Mouse (Mus musculus): ENCODE results near the gene Prph. TPM values are rescaled to one million over a fixed set of nuclear protein-coding genes. Genes with fewer than 3 reads are reported as not detected.

Gene Prph
- polyA plus RNA-seq, 1 experiment: 11.5 TPM

GRCm38 (mm10) chr15:99055511-99055961 lies 562 bp downstream of the Prph start:
- H3K27ac ChIP-seq (ENCODE audit: insufficient read depth, low read length): no peak overlapping the region

GRCm38 (mm10) chr15:99056332-99056731 lies 1.4 kb downstream of the Prph start:
- Histone ChIP-seq H3K36me3 (ENCODE audit: control insufficient read depth, insufficient read depth, low read length, poor library complexity, severe bottlenecking) (no peaks in the 10 kb centered on the region), H3K27ac (ENCODE audit: insufficient read depth, low read length) (no peak overlapping the region), H3K4me3 (ENCODE audit: low read depth, low read length) (peak overlapping the region; percentile 62), H3K9me3 (replicated peaks; ENCODE audit: control insufficient read depth, insufficient read depth, low read length, poor library complexity, severe bottlenecking) (no peaks in the 10 kb centered on the region), H3K9ac (ENCODE audit: low read depth, poor library complexity, severe bottlenecking) (no peak overlapping the region), H3K4me1 (ENCODE audit: control insufficient read depth, insufficient read depth, low read length) (peaks cover 2% of the 10 kb centered on the region), H3K27me3 (ENCODE audit: control insufficient read depth, insufficient read depth, low read length, poor library complexity, severe bottlenecking) (0 out of 2 replicates have a peak, but pooled peaks cover 2% of the 10 kb centered on the region)
- peak; percentile 82 for TF ChIP-seq CTCF (IDR thresholded peaks at IDR 0.05; ENCODE audit: low read depth, low read length)
- TF ChIP-seq EP300 (IDR thresholded peaks at IDR 0.05; ENCODE audit: insufficient read depth, low read depth, low read length): peak; percentile 52; the same call in 1 of the 2 replicates
- no peak for TF ChIP-seq POLR2A (IDR thresholded peaks at IDR 0.05; ENCODE audit: insufficient read depth, low read length)

More at GRCm38 (mm10) chr15:99055511-99055961, 562 bp downstream of the Prph start:
- H3K9me3 ChIP-seq (replicated peaks; ENCODE audit: control insufficient read depth, insufficient read depth, low read length, poor library complexity, severe bottlenecking): no peaks in the 10 kb centered on the region
- H3K27me3 ChIP-seq (ENCODE audit: control insufficient read depth, insufficient read depth, low read length, poor library complexity, severe bottlenecking): 0 out of 2 replicates have a peak, but pooled peaks cover 2% of the 10 kb centered on the region
- H3K36me3 ChIP-seq (ENCODE audit: control insufficient read depth, insufficient read depth, low read length, poor library complexity, severe bottlenecking): no peaks in the 10 kb centered on the region
- H3K9ac ChIP-seq (ENCODE audit: low read depth, poor library complexity, severe bottlenecking): peak overlapping the region; percentile 39
- peak overlapping the region; percentile 62 for H3K4me3 ChIP-seq (ENCODE audit: low read depth, low read length)
- TF ChIP-seq EP300 (IDR thresholded peaks at IDR 0.05; ENCODE audit: insufficient read depth, low read depth, low read length) (no peak), POLR2A (IDR thresholded peaks at IDR 0.05; ENCODE audit: insufficient read depth, low read length) (no peak), CTCF (IDR thresholded peaks at IDR 0.05; ENCODE audit: low read depth, low read length) (no peak)
- H3K4me1 ChIP-seq (ENCODE audit: control insufficient read depth, insufficient read depth, low read length): peaks cover 2% of the 10 kb centered on the region

GRCm38 (mm10) chr15:99065557-99066165 lies 10.7 kb downstream of the Prph start:
- H3K36me3 ChIP-seq (ENCODE audit: control insufficient read depth, insufficient read depth, low read length, poor library complexity, severe bottlenecking): no peaks in the 10 kb centered on the region
- no peaks in the 10 kb centered on the region; the same call in 1 of the 2 replicates for H3K27me3 ChIP-seq (ENCODE audit: control insufficient read depth, insufficient read depth, low read length, poor library complexity, severe bottlenecking)
- no peaks in the 10 kb centered on the region for H3K9me3 ChIP-seq (replicated peaks; ENCODE audit: control insufficient read depth, insufficient read depth, low read length, poor library complexity, severe bottlenecking)
- H3K27ac ChIP-seq (ENCODE audit: insufficient read depth, low read length): no peak overlapping the region
- no peaks in the 10 kb centered on the region for H3K4me1 ChIP-seq (ENCODE audit: control insufficient read depth, insufficient read depth, low read length)
- H3K4me3 ChIP-seq (ENCODE audit: low read depth, low read length): no peak overlapping the region
- no peak overlapping the region for H3K9ac ChIP-seq (ENCODE audit: low read depth, poor library complexity, severe bottlenecking)
- TF ChIP-seq CTCF (IDR thresholded peaks at IDR 0.05; ENCODE audit: low read depth, low read length) (no peak), POLR2A (IDR thresholded peaks at IDR 0.05; ENCODE audit: insufficient read depth, low read length) (no peak), EP300 (IDR thresholded peaks at IDR 0.05; ENCODE audit: insufficient read depth, low read depth, low read length) (no peak)

GRCm38 (mm10) chr15:99071988-99072387 lies 17.0 kb downstream of the Prph start:
- H3K9me3 ChIP-seq (replicated peaks; ENCODE audit: control insufficient read depth, insufficient read depth, low read length, poor library complexity, severe bottlenecking): no peaks in the 10 kb centered on the region
- TF ChIP-seq EP300 (IDR thresholded peaks at IDR 0.05; ENCODE audit: insufficient read depth, low read depth, low read length) (no peak), POLR2A (IDR thresholded peaks at IDR 0.05; ENCODE audit: insufficient read depth, low read length) (no peak), CTCF (IDR thresholded peaks at IDR 0.05; ENCODE audit: low read depth, low read length) (no peak)
- no peak overlapping the region for H3K4me3 ChIP-seq (ENCODE audit: low read depth, low read length)

GRCm38 (mm10) chr15:99074019-99074599 lies 19.1 kb downstream of the Prph start, which contains the start of gene Troap:
Troap (plus strand) TSS chr15:99074575.
- H3K9ac ChIP-seq (ENCODE audit: low read depth, poor library complexity, severe bottlenecking): peak within 1 kb of the TSS; percentile 83
- H3K4me3 ChIP-seq (ENCODE audit: low read depth, low read length): peak within 1 kb of the TSS; percentile 92
- no peaks in the 10 kb centered on the region for H3K9me3 ChIP-seq (replicated peaks; ENCODE audit: control insufficient read depth, insufficient read depth, low read length, poor library complexity, severe bottlenecking)
- H3K36me3 ChIP-seq (ENCODE audit: control insufficient read depth, insufficient read depth, low read length, poor library complexity, severe bottlenecking): peaks cover 18% of the 10 kb centered on the region
- H3K27ac ChIP-seq (ENCODE audit: insufficient read depth, low read length): peak within 1 kb of the TSS; percentile 88
- H3K27me3 ChIP-seq (ENCODE audit: control insufficient read depth, insufficient read depth, low read length, poor library complexity, severe bottlenecking): no peaks in the 10 kb centered on the region
- no peaks in the 10 kb centered on the region for H3K4me1 ChIP-seq (ENCODE audit: control insufficient read depth, insufficient read depth, low read length)
- TF ChIP-seq POLR2A (IDR thresholded peaks at IDR 0.05; ENCODE audit: insufficient read depth, low read length): peak; percentile 59
- TF ChIP-seq CTCF (IDR thresholded peaks at IDR 0.05; ENCODE audit: low read depth, low read length): no peak

More at GRCm38 (mm10) chr15:99071988-99072387, 17.0 kb downstream of the Prph start:
- no peaks in the 10 kb centered on the region for H3K27me3 ChIP-seq (ENCODE audit: control insufficient read depth, insufficient read depth, low read length, poor library complexity, severe bottlenecking)
- H3K36me3 ChIP-seq (ENCODE audit: control insufficient read depth, insufficient read depth, low read length, poor library complexity, severe bottlenecking): peaks cover 5% of the 10 kb centered on the region
- H3K4me1 ChIP-seq (ENCODE audit: control insufficient read depth, insufficient read depth, low read length): no peaks in the 10 kb centered on the region
- H3K9ac ChIP-seq (ENCODE audit: low read depth, poor library complexity, severe bottlenecking): no peak overlapping the region
- no peak overlapping the region for H3K27ac ChIP-seq (ENCODE audit: insufficient read depth, low read length)
